Mouse (Mus musculus) lung, postnatal 0 days (tissue): ENCODE measurements at regions not wholly inside any gene's neighbourhood (a gene's known extent, or its start where the extent isn't known, plus 50 kb on each side); places are given as distances from the start of the nearest gene placed in this dataset.

Source experiments
- ATAC-seq: fragments of 200-750 bp; cut with Nextera tagmentation; 2 replicates; pipeline ENCODE4 v1.8.0; 2017; ENCODE audit warnings: moderate library complexity
- DNase-seq: peaks from one replicate; pipeline ENCODE4 v3.0.0-alpha.2; 2016; ENCODE audit warnings: low spot score
- H3K27ac ChIP-seq: fragments of 300-500 bp; sonication (generic); 2 replicates; pipeline ENCODE4 v1.5.1; 2014; ENCODE audit warnings: antibody characterized with exemption, mild to moderate bottlenecking, low read length, mixed read lengths
- H3K27me3 ChIP-seq: fragments of 300-500 bp; sonication (generic); replicated peaks from 2 replicates; pipeline ENCODE4 v1.6.1; 2014; ENCODE audit warnings: low read length, mixed read lengths; ENCODE audit not compliant: insufficient read depth
- H3K36me3 ChIP-seq: fragments of 300-500 bp; sonication (generic); 2 replicates; pipeline ENCODE4 v1.6.1; 2014; ENCODE audit warnings: low read length, mixed read lengths; ENCODE audit not compliant: insufficient read depth
- H3K4me1 ChIP-seq: fragments of 300-500 bp; sonication (generic); 2 replicates; pipeline ENCODE4 v1.6.1; 2014; ENCODE audit warnings: antibody characterized with exemption, low read depth, low read length, mixed read lengths; ENCODE audit not compliant: insufficient read depth
- H3K4me2 ChIP-seq: fragments of 300-500 bp; sonication (generic); replicated peaks from 2 replicates; pipeline ENCODE4 v1.6.1; 2014; ENCODE audit warnings: low read depth, mild to moderate bottlenecking, low read length, moderate library complexity, mixed read lengths
- H3K4me3 ChIP-seq: fragments of 300-500 bp; sonication (generic); 2 replicates; pipeline ENCODE4 v1.5.1; 2014; ENCODE audit warnings: low read depth, low read length
- H3K9ac ChIP-seq: fragments of 300-500 bp; sonication (generic); replicated peaks from 2 replicates; pipeline ENCODE4 v1.6.1; 2014; ENCODE audit warnings: low read depth, mild to moderate bottlenecking
- H3K9me3 ChIP-seq: fragments of 300-500 bp; sonication (generic); 2 replicates; pipeline ENCODE4 v1.6.1; 2016; ENCODE audit warnings: low read length, mixed read lengths
- CTCF ChIP-seq: IDR thresholded peaks from 2 replicates; pipeline ENCODE4 v1.5.1; 2016; ENCODE audit warnings: antibody characterized with exemption, mild to moderate bottlenecking
- EP300 ChIP-seq: IDR thresholded peaks from 2 replicates; pipeline ENCODE4 v1.6.1; 2016; ENCODE audit warnings: antibody characterized with exemption, mild to moderate bottlenecking, control low read depth
- WGBS: fragments of 180-500 bp; shearing (Covaris S2); extraction: QIAGEN DNeasy Blood & Tissue Kit; methylation state at CpG from one replicate; pipeline ENCODE4 v1.1.7; 2014; 5-methylcytosine and 5-hydroxymethylcytosine counted together

GRCm38 (mm10) chr16:77420136-77420860 is 181.6 kb downstream of the Gm11146 start:
- H3K27me3 ChIP-seq = no peaks in the 10 kb centered on the region
- H3K9ac ChIP-seq = no peak overlapping the region
- 71% methylated on average over 8 of the region's 8 CpGs for WGBS
- no peaks in the 10 kb centered on the region for H3K9me3 ChIP-seq
- no peak overlapping the region for H3K27ac ChIP-seq
- TF ChIP-seq EP300 = no peak
- TF ChIP-seq CTCF = no peak
- no peaks in the 10 kb centered on the region for H3K4me1 ChIP-seq
- H3K4me2 ChIP-seq = no peak overlapping the region
- ATAC-seq (no peak), DNase-seq (no peak)
- no peaks in the 10 kb centered on the region for H3K36me3 ChIP-seq
- H3K4me3 ChIP-seq = no peak overlapping the region

GRCm38 (mm10) chr16:77419116-77419735 is 182.7 kb downstream of the Gm11146 start:
- Histone ChIP-seq H3K27me3 (no peaks in the 10 kb centered on the region), H3K36me3 (no peaks in the 10 kb centered on the region), H3K9ac (no peak overlapping the region), H3K27ac (no peak overlapping the region), H3K4me2 (no peak overlapping the region), H3K9me3 (no peaks in the 10 kb centered on the region), H3K4me3 (no peak overlapping the region), H3K4me1 (no peaks in the 10 kb centered on the region)
- WGBS = 66% methylated on average over 4 of the region's 4 CpGs
- no peak for DNase-seq
- TF ChIP-seq CTCF = no peak
- TF ChIP-seq EP300 = no peak
- ATAC-seq = no peak

- TF ChIP-seq CTCF = no peak
- TF ChIP-seq EP300 = no peak
- Histone ChIP-seq H3K27ac (no peak overlapping the region), H3K4me1 (no peaks in the 10 kb centered on the region), H3K4me2 (no peak overlapping the region), H3K9ac (no peak overlapping the region), H3K36me3 (no peaks in the 10 kb centered on the region), H3K27me3 (no peaks in the 10 kb centered on the region), H3K9me3 (no peaks in the 10 kb centered on the region), H3K4me3 (no peak overlapping the region)
- ATAC-seq = no peak
- WGBS = 71% methylated on average over 1 of the region's 1 CpGs
- DNase-seq = no peak
Measured at GRCm38 (mm10) chr16:77418486-77418885, 183.4 kb downstream of the Gm11146 start.

- H3K9me3 ChIP-seq = no peaks in the 10 kb centered on the region
- no peaks in the 10 kb centered on the region for H3K4me1 ChIP-seq
- ATAC-seq = no peak
- no peak overlapping the region for H3K9ac ChIP-seq
- H3K27ac ChIP-seq = no peak overlapping the region
- no peak overlapping the region for H3K4me3 ChIP-seq
- no peak for TF ChIP-seq CTCF
- TF ChIP-seq EP300 = no peak
- DNase-seq = peak; percentile 58
- H3K27me3 ChIP-seq = no peaks in the 10 kb centered on the region
- no peaks in the 10 kb centered on the region for H3K36me3 ChIP-seq
- 20% methylated on average over 3 of the region's 3 CpGs for WGBS
- H3K4me2 ChIP-seq = no peak overlapping the region
Measured at GRCm38 (mm10) chr16:77417791-77418190, 184.1 kb downstream of the Gm11146 start.

GRCm38 (mm10) chr16:77414562-77414961 is 187.3 kb downstream of the Gm11146 start:
- no peak overlapping the region for H3K4me2 ChIP-seq
- no peaks in the 10 kb centered on the region for H3K9me3 ChIP-seq
- no peaks in the 10 kb centered on the region for H3K4me1 ChIP-seq
- 3% methylated on average over 1 of the region's 1 CpGs for WGBS
- H3K4me3 ChIP-seq = no peak overlapping the region
- no peaks in the 10 kb centered on the region for H3K27me3 ChIP-seq
- TF ChIP-seq CTCF = no peak
- TF ChIP-seq EP300 = no peak
- no peak for ATAC-seq
- DNase-seq = no peak
- no peak overlapping the region for H3K9ac ChIP-seq
- H3K27ac ChIP-seq = no peak overlapping the region
- no peaks in the 10 kb centered on the region for H3K36me3 ChIP-seq

GRCm38 (mm10) chr16:77409168-77409567 is 192.7 kb downstream of the Gm11146 start:
- Histone ChIP-seq H3K4me3 (no peak overlapping the region), H3K27me3 (no peaks in the 10 kb centered on the region), H3K4me2 (no peak overlapping the region), H3K4me1 (no peaks in the 10 kb centered on the region), H3K27ac (no peak overlapping the region), H3K9me3 (no peaks in the 10 kb centered on the region), H3K9ac (no peak overlapping the region), H3K36me3 (no peaks in the 10 kb centered on the region)
- no peak for ATAC-seq
- TF ChIP-seq EP300 (no peak), CTCF (no peak)
- 81% methylated on average over 7 of the region's 7 CpGs for WGBS
- DNase-seq = no peak
